Mouse (Mus musculus) forebrain, embryonic 11.5 days (tissue): ENCODE measurements at regions not wholly inside any gene's neighbourhood (a gene's known extent, or its start where the extent isn't known, plus 50 kb on each side); places are given as distances from the start of the nearest gene placed in this dataset.

ENCODE experiments used
- ATAC-seq: fragments of 200-750 bp; cut with Nextera tagmentation; replicated peaks from 2 replicates; pipeline ENCODE4 v1.8.0; 2017; ENCODE audit warnings: moderate TSS enrichment; ENCODE audit not compliant: low FRiP score
- DNase-seq: peaks from one replicate; pipeline ENCODE4 v3.0.0-alpha.2; 2017; ENCODE audit warnings: low spot score
- H3K27ac ChIP-seq: fragments of 300-500 bp; sonication (generic); 2 replicates; pipeline ENCODE4 v1.5.1; 2014; ENCODE audit warnings: low read depth, low read length
- H3K27me3 ChIP-seq: fragments of 300-500 bp; sonication (generic); 2 replicates; pipeline ENCODE4 v1.6.1; 2014; ENCODE audit warnings: mild to moderate bottlenecking, low read length, mixed read lengths; ENCODE audit not compliant: control insufficient read depth, insufficient read depth
- H3K36me3 ChIP-seq: fragments of 300-500 bp; sonication (generic); 2 replicates; pipeline ENCODE4 v1.6.1; 2014; ENCODE audit warnings: mild to moderate bottlenecking, low read length, moderate library complexity, mixed read lengths; ENCODE audit not compliant: control insufficient read depth, insufficient read depth
- H3K4me1 ChIP-seq: fragments of 300-500 bp; sonication (generic); replicated peaks from 2 replicates; pipeline ENCODE4 v1.6.1; 2014; ENCODE audit warnings: low read length, mixed read lengths; ENCODE audit not compliant: control insufficient read depth, insufficient read depth
- H3K4me2 ChIP-seq: fragments of 300-500 bp; sonication (generic); 2 replicates; pipeline ENCODE4 v1.6.1; 2014; ENCODE audit warnings: low read depth, mild to moderate bottlenecking, low read length, moderate library complexity, mixed read lengths; ENCODE audit not compliant: severe bottlenecking
- H3K4me3 ChIP-seq: fragments of 300-500 bp; sonication (generic); 2 replicates; pipeline ENCODE4 v1.5.1; 2014; ENCODE audit warnings: low read depth, low read length
- H3K9ac ChIP-seq: fragments of 300-500 bp; sonication (generic); 2 replicates; pipeline ENCODE4 v1.6.1; 2014; ENCODE audit warnings: low read length
- H3K9me3 ChIP-seq: fragments of 300-500 bp; sonication (generic); 2 replicates; pipeline ENCODE4 v1.6.1; 2016; ENCODE audit warnings: low read length, mixed read lengths; ENCODE audit not compliant: control insufficient read depth
- WGBS: fragments of 180-500 bp; shearing (Covaris S2); extraction: QIAGEN DNeasy Blood & Tissue Kit; methylation state at CpG from one replicate; pipeline ENCODE4 v1.1.7; 2014; 5-methylcytosine and 5-hydroxymethylcytosine counted together

- ATAC-seq = no peak
- H3K9me3 ChIP-seq = no peaks in the 10 kb centered on the region
- no peaks in the 10 kb centered on the region for H3K27me3 ChIP-seq
These were observed 74.6 kb upstream of the Mark1 start for GRCm38 (mm10) chr1:185074001-185074400.

GRCm38 (mm10) chr1:185072766-185073165 is 73.4 kb upstream of the Mark1 start:
- Histone ChIP-seq H3K36me3 (no peaks in the 10 kb centered on the region), H3K9me3 (no peaks in the 10 kb centered on the region), H3K4me2 (no peak overlapping the region), H3K27me3 (no peaks in the 10 kb centered on the region), H3K4me3 (no peak overlapping the region), H3K27ac (no peak overlapping the region), H3K4me1 (no peaks in the 10 kb centered on the region), H3K9ac (no peak overlapping the region)
- 76% methylated on average over 6 of the region's 6 CpGs for WGBS
- DNase-seq = no peak
- no peak for ATAC-seq

More at GRCm38 (mm10) chr1:185074001-185074400, 74.6 kb upstream of the Mark1 start:
- DNase-seq = no peak
- no peak overlapping the region for H3K27ac ChIP-seq
- 94% methylated on average over 5 of the region's 5 CpGs for WGBS
- no peak overlapping the region for H3K4me3 ChIP-seq
- H3K36me3 ChIP-seq = no peaks in the 10 kb centered on the region
- no peaks in the 10 kb centered on the region for H3K4me1 ChIP-seq
- H3K4me2 ChIP-seq = no peak overlapping the region
- H3K9ac ChIP-seq = no peak overlapping the region

- no peaks in the 10 kb centered on the region for H3K36me3 ChIP-seq
- DNase-seq (no peak), ATAC-seq (no peak)
- WGBS = 79% methylated on average over 7 of the region's 7 CpGs
- no peaks in the 10 kb centered on the region for H3K27me3 ChIP-seq
- H3K9ac ChIP-seq = no peak overlapping the region
- H3K9me3 ChIP-seq = no peaks in the 10 kb centered on the region
- no peak overlapping the region for H3K4me2 ChIP-seq
- H3K4me3 ChIP-seq = no peak overlapping the region
- no peak overlapping the region for H3K27ac ChIP-seq
- H3K4me1 ChIP-seq = no peaks in the 10 kb centered on the region
These were observed 72.2 kb upstream of the Mark1 start for GRCm38 (mm10) chr1:185071566-185071965.

GRCm38 (mm10) chr1:185070853-185071149 is 71.4 kb upstream of the Mark1 start:
- no peaks in the 10 kb centered on the region for H3K27me3 ChIP-seq
- DNase-seq (no peak), ATAC-seq (no peak)
- no peaks in the 10 kb centered on the region for H3K4me1 ChIP-seq
- WGBS = 91% methylated on average over 3 of the region's 3 CpGs
- no peak overlapping the region for H3K4me2 ChIP-seq
- no peaks in the 10 kb centered on the region for H3K36me3 ChIP-seq
- no peak overlapping the region for H3K27ac ChIP-seq
- H3K9me3 ChIP-seq = no peaks in the 10 kb centered on the region
- no peak overlapping the region for H3K4me3 ChIP-seq
- no peak overlapping the region for H3K9ac ChIP-seq

- Histone ChIP-seq H3K4me3 (no peak overlapping the region), H3K9me3 (no peaks in the 10 kb centered on the region), H3K27ac (no peak overlapping the region), H3K4me1 (no peaks in the 10 kb centered on the region), H3K27me3 (no peaks in the 10 kb centered on the region), H3K9ac (no peak overlapping the region), H3K4me2 (no peak overlapping the region), H3K36me3 (no peaks in the 10 kb centered on the region)
- 89% methylated on average over 10 of the region's 10 CpGs for WGBS
- no peak for DNase-seq
- no peak for ATAC-seq
These were observed 70.9 kb upstream of the Mark1 start for GRCm38 (mm10) chr1:185070062-185070852.

DNA sequence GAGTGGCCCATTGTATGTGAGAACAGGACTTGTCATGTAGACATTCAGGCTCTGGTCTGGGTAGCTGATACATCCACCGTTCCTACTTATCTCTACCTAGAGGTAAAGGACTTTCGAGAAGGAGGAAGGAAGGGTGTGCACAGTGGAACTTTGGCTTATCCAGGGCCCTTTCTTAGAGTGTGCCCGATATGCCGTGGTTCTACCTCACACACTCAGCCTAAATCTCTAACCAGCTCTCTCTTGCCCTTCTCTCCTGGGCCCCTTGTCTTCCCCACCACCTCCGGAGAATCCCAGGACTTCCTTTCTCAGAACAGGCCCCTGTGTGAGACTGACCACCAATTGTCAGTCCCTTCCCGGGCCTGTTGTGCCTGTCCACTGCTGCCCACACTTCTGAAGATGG is 68.8 kb upstream of the Mark1 start:
- Histone ChIP-seq H3K4me2 (no peak overlapping the region), H3K27ac (no peak overlapping the region), H3K27me3 (no peaks in the 10 kb centered on the region), H3K9ac (no peak overlapping the region), H3K4me1 (no peaks in the 10 kb centered on the region), H3K36me3 (no peaks in the 10 kb centered on the region), H3K4me3 (no peak overlapping the region), H3K9me3 (no peaks in the 10 kb centered on the region)
- ATAC-seq (no peak), DNase-seq (no peak)
- 91% methylated on average over 6 of the region's 6 CpGs for WGBS

- H3K36me3 ChIP-seq = no peaks in the 10 kb centered on the region
- H3K4me1 ChIP-seq = no peaks in the 10 kb centered on the region
- H3K27ac ChIP-seq = no peak overlapping the region
- no peak for DNase-seq
- no peaks in the 10 kb centered on the region for H3K27me3 ChIP-seq
- no peak overlapping the region for H3K4me2 ChIP-seq
- H3K9me3 ChIP-seq = no peaks in the 10 kb centered on the region
- H3K9ac ChIP-seq = no peak overlapping the region
- WGBS = 84% methylated on average over 5 of the region's 5 CpGs
- no peak for ATAC-seq
- H3K4me3 ChIP-seq = no peak overlapping the region
These were observed 68.3 kb upstream of the Mark1 start for GRCm38 (mm10) chr1:185067661-185068060.

DNA sequence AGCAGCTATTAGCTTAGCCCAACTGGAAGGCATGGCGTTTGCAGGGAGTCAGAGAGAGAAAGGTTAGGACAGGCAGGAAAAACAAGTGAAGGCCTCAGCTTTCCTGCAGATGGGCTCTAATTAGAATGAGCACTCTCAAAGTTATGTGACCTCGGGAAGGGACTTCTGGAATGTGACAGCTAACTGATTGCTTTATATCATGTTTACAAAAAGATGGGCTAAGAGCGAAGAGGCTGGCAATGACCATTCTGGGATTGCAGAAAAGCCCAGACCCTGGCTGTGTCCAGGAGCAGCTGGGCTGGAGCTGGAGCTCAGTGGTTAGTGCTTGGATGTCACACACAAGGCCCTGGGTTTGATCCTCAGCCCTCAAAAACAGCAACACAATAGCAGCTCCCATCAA is 65.7 kb upstream of the Mark1 start:
- H3K4me1 ChIP-seq = no peaks in the 10 kb centered on the region
- no peaks in the 10 kb centered on the region for H3K27me3 ChIP-seq
- H3K9me3 ChIP-seq = no peaks in the 10 kb centered on the region
- H3K36me3 ChIP-seq = no peaks in the 10 kb centered on the region
- ATAC-seq = no peak
- no peak overlapping the region for H3K4me2 ChIP-seq
- no peak overlapping the region for H3K27ac ChIP-seq
- no peak overlapping the region for H3K4me3 ChIP-seq
- no peak overlapping the region for H3K9ac ChIP-seq
- no peak for DNase-seq
- 72% methylated on average over 3 of the region's 3 CpGs for WGBS

DNA sequence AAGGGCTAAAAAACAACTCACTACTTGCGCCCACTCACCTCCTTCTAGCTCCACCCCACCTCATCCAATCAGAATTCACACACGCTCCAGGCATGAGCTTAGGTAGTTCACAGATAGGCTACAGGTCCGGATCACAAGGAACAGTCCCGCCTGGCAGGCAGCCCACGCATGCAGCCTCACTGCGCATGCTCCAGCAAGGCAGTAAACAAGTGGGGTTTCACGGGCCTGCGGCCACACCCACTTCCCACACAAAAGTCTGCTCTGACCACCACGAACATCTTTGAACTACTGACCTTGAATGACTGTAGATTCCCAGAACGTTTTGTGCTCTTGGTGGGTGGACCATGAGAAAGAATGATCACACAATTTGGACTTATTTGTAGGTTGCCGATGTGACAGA is 62.7 kb upstream of the Mark1 start:
- no peaks in the 10 kb centered on the region for H3K4me1 ChIP-seq
- H3K4me3 ChIP-seq = no peak overlapping the region
- no peaks in the 10 kb centered on the region for H3K9me3 ChIP-seq
- 87% methylated on average over 11 of the region's 11 CpGs for WGBS
- no peak overlapping the region for H3K27ac ChIP-seq
- no peaks in the 10 kb centered on the region for H3K36me3 ChIP-seq
- H3K4me2 ChIP-seq = no peak overlapping the region
- no peaks in the 10 kb centered on the region for H3K27me3 ChIP-seq
- H3K9ac ChIP-seq = no peak overlapping the region
- DNase-seq (no peak), ATAC-seq (no peak)
